Mouse (Mus musculus): ENCODE measurements around the gene Tppp3.

GRCm38 (mm10) chr8:105469041-105469695, 2.2 kb downstream of the Tppp3 start:
- TF ChIP-seq CTCF (IDR thresholded peaks at IDR 0.05; ENCODE audit: low read depth): no peak
- no peak for TF ChIP-seq EP300 (IDR thresholded peaks at IDR 0.05; ENCODE audit: low read depth)

Data from liver, embryonic 14.5 days (tissue).